Mouse (Mus musculus) C2C12 (cell line): ENCODE measurements around the gene Rhoq.

Experiments used
- CEBPB ChIP-seq: IDR thresholded peaks from one replicate; pipeline ENCODE4 v1.6.1; 2011; ENCODE audit warnings: low read depth, mild to moderate bottlenecking, control low read depth, moderate library complexity
- CTCF ChIP-seq: IDR thresholded peaks from one replicate; pipeline ENCODE4 v1.5.1; 2011; ENCODE audit not compliant: control insufficient read depth, insufficient read depth, insufficient read length
- FOSL1 ChIP-seq: IDR thresholded peaks from one replicate; pipeline ENCODE4 v1.8.0; 2011; ENCODE audit warnings: mild to moderate bottlenecking, low read length; ENCODE audit not compliant: poor library complexity, insufficient read depth, severe bottlenecking
- MAX ChIP-seq: IDR thresholded peaks from one replicate; pipeline ENCODE4 v1.6.1; 2011; ENCODE audit warnings: mild to moderate bottlenecking, control low read depth
- MYOD1 ChIP-seq: IDR thresholded peaks from one replicate; pipeline ENCODE4 v1.6.1; 2011; ENCODE audit warnings: low read depth; ENCODE audit not compliant: control insufficient read depth, insufficient read length
- MYOG ChIP-seq: IDR thresholded peaks from one replicate; pipeline ENCODE4 v1.6.1; 2011; ENCODE audit not compliant: control insufficient read depth, insufficient read length; ENCODE audit errors: extremely low read depth
- USF1 ChIP-seq: IDR thresholded peaks from one replicate; pipeline ENCODE4 v1.6.1; 2011; ENCODE audit warnings: low read depth, mild to moderate bottlenecking, control low read depth, moderate library complexity

- TF ChIP-seq MYOG (no peak), CTCF (no peak), MAX (no peak), CEBPB (no peak), USF1 (no peak), MYOD1 (no peak), FOSL1 (no peak)
Observed at GRCm38 (mm10) chr17:86915540-86915939, 47.3 kb upstream of the Rhoq start.
